Mouse (Mus musculus) retina, embryonic 14.5 days (tissue): ENCODE measurements around the gene Usp50.
A peak's percentile ranks its signal among the peaks of the same experiment; 100 is the strongest.

ENCODE experiments used
- DNase-seq: peaks from one replicate; pipeline ENCODE4 v3.0.0-alpha.2; 2015; ENCODE audit warnings: low spot score

Usp50 gene

DNA sequence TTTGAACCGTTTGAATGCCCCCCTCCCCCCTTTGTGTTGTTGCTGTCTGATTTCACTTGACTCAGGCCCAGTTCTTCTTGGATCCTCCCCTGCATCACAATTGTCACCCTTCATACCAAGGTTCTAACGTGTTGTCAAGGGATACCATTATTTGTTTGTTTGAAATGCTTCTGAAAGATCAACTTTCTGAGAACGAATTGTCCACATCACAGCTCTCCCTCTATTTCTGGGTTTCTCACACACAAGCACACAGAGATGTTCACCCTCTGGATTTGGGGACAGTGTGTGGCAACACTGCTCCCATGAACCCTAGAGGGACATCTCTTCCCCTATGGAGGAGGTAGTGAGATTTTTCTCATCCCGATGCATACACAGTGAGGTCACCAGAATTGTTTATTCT lies at the start of gene Usp50:
TSS of gene Usp50 (minus strand) at position 101 of the 400 bp plus-strand sequence.
- DNase-seq, result no peak

- DNase-seq, result no peak
Measured at GRCm38 (mm10) chr2:126817414-126817813, 34.1 kb upstream of the Usp50 start.

DNA sequence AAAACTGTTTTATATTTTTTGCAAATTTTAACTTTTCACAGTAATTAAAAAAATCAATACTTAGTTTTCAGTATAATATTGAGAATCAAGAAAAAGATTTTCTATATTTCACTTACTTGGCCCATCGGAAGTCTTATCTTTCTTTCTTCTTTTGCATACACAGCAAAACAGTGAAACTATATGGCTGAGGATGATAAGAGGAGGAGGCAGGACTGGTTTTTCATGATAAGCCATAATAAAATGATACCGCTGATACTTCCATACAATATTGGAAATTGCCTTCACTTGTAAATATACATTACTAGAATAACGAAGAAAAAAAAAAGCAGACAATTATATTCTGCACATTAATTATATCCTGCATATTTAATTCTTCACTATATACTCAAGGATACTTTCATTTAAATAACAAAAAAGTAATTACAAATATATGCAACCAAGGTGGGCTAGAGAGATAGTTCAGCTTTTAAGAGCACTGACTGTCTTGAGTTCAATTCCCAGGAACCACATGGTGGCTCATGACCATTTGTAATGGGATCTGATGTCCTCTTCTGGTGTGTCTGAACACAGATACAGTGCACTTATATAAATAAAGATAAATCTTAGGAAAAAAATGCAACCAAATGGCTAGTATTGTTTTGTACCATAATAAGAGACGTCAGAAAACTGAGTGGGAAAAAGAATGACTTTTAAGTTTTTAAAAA lies 33.5 kb upstream of the Usp50 start:
- no peak for DNase-seq

GRCm38 (mm10) chr2:126815822-126816221 lies 32.6 kb upstream of the Usp50 start:
- DNase-seq, result no peak

DNA sequence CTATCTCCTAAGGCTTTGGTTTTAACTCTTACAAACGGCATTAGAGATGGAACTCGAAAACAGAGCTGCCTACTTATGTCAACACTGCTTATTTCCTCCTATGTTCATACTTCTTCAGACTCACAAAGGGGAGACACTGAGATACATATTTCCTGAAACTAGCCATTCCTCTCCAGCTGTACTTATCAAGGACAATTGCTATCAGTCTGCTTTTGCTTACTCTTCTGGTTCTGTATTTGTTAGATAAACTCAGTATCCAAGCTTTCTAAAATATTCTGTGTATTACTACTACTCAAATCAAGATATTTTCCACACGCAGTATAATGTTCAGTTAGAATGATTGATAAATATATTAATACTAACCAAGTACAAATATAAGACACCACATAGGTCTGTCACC lies 18.7 kb upstream of the Usp50 start:
- DNase-seq, result no peak

DNA sequence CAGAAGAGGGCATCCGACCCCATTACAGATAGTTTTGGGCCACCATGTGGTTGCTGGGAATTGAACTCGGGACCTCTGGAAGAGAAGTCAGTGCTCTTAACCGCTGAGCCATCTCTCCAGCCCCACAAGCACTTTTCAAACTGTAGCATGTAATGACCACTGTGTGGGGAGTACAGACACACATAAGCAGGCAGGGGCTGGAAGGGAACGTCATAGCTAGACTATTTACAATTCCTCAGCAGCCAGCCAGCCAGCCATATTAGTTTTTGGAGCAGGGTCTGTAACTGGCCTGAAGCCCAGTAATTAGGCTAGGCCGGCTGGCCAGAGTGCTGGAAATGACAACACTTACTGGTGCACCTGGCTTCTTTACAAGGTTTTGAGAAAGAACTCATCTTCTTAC lies 15.2 kb upstream of the Usp50 start:
- no peak for DNase-seq

DNA sequence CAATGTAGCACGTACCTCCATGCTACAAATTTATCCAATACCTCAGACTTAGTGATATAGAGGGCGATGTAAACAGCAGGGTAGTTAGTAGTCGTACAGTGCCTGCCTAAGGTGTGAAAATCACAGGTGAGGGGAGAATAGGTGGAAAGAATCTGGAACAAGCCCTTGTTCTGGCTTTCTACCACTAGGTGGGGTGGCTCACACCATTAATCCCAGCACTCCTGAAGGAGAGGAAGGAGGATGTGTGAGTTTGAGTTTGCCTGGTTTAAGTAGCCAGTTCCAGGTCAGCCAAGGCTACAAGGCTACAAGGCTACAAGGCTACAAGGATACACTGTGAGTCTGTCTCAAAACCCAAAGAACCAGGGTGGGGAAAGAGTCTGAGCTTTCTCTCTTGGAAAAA lies 12.4 kb upstream of the Usp50 start:
- DNase-seq, result peak; percentile 17

DNA sequence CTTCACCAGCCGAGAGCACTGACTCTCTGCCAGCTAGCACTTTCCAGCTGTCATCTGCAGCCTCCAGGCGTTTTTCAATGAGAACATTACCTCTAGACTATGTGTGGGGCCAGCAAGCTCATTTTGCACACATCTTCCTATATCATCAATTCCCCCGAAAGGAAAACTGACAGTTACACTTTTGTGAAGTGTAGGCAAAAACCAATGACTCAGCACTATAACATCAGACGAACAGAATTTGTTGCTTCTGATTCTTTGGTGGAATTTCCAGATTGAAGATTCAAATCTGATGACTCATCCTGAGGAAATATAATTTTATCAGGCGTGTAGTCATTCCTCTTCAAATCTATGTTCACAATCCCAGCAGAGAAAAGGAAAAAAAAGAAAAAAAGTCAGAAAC lies 9.3 kb upstream of the Usp50 start:
- no peak for DNase-seq

- DNase-seq, result no peak
Measured at GRCm38 (mm10) chr2:126787721-126788342, 4.6 kb upstream of the Usp50 start.

- no peak for DNase-seq
Measured at GRCm38 (mm10) chr2:126782433-126782832, 837 bp downstream of the Usp50 start.

GRCm38 (mm10) chr2:126781478-126781877 lies 1.8 kb downstream of the Usp50 start:
- DNase-seq, result no peak

- no peak for DNase-seq
Measured at GRCm38 (mm10) chr2:126780286-126780685, 3.0 kb downstream of the Usp50 start.

GRCm38 (mm10) chr2:126778806-126779205 lies 4.5 kb downstream of the Usp50 start:
- DNase-seq, result no peak

GRCm38 (mm10) chr2:126776416-126776815 lies 6.9 kb downstream of the Usp50 start:
- no peak for DNase-seq

DNA sequence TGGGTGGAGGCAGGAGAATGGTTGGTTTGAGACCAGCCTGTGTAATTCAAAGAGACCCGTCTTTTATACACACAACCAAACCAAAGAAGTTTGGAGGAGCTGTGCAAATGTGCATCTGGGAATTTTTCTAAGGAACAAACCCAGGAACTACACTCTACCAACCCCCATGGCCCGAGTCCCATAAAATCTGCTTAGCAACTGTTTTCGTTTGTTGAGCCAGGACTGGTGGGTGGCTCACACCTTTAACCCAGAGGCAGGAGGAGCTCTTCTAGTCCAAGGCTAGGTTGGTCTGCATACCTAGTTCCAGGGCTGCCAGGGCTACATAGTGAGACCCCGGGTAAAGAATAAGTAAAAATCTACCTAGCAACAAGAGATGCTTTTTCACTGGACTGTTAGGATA lies 7.3 kb downstream of the Usp50 start:
- DNase-seq, result no peak

GRCm38 (mm10) chr2:126772217-126772616 lies 11.1 kb downstream of the Usp50 start:
- no peak for DNase-seq

DNA sequence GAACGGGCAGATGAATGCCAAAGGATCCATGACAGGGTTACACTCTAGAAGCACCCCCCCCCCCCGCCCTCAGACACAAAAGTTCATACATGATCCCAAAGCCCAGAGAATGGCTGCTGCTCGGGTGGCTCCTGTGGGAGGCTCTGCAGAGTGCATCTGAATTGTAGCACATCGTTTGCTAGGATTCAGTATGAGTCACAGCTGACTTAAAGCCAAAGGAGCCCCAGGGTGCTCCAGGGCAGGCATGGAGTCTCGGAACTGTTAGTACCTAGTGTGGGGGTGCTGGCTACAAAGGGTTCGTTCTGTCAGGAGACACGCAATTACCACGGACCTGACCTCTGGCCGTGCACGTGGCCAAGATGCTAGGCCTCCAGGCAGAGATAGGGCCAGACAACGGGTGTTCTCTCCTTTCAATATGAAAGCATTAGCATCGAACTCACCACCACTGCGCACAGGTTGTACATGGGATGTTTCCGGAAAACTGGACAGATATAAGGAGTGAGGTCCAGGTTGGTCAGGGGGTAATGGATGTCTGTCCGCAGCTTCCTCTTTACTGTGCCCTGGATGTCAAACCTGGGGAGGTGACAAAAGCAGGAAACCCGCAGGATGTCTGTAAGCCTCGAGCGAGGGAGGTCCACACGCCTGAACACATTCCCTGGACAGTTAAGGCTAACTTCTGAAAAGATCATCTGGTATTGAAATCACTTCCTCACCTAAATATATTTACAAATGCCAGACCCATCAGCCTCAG lies 13.7 kb downstream of the Usp50 start:
- no peak for DNase-seq

- DNase-seq, result no peak
Measured at GRCm38 (mm10) chr2:126768194-126768593, 15.1 kb downstream of the Usp50 start.

DNA sequence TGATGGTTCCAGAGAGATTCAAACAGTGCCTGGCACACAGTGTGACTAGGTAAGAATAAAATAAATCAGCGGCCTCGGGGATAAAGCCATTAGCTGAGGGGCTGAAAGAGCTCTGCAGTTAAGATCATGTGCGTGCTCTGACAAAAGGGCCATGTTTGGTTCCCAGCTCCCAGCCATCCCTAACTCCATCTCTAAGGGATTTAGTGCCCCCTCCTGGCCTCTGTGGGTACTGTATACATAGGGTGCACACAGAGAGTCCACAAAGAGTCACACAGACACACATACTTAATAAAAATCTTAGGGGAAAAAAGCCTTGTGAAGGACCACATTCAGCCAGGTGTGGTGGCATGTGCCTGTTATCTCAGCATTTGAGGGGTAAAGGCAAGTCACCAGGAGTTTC lies 15.7 kb downstream of the Usp50 start:
- no peak for DNase-seq

DNA sequence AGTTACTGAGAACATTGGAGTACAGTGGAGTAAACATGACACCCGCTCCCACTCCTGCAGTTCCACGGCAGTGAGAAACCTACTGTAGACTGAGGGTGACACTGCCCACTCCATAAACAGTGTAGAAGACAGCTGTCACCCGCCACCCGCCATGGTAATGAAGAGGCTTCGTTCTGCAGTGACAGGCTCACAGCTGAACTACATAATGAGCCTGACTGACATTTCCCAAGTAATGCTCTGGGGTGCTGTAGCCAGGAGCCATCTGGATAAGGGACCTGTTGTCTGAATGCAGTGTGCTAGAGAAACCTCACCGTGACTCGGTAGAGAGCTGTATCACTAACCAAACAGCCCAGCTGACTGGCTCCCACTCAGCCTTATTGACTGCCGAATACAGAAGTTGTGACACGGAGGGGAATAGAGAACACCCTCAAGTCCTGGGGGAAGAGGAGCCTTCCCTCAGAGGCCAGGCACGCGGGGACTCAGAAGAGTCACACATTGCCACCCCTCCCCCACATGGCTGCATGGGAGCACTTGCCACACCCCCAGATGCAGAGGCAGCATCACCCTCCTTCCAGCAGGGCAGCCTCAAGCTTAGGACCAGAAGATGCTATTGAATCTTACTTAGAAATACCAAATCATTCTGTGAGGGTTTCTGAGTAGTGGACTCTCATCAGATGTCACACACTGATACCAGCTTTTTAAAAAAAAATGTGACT lies 17.2 kb downstream of the Usp50 start:
- DNase-seq, result peak; percentile 37

DNA sequence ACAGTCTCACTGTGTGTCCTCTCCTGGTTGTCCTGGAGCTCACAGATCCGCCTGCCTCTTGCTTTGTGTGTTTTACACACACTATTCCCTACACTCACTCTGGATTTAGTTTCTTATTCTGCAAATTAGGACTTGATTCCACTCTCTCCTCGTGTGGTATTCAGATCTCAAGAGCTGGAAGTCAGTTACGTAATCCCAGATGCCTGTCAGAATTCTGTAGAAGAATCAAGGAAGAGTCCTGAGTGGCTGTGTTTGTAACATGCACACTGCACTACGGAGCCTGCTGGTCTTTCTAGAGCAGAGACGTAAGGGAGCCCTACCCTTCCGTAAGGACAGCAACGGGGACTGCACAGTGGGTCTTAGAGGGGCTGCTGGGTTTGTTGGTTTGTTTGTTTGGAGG lies 23.9 kb downstream of the Usp50 start:
- no peak for DNase-seq

DNA sequence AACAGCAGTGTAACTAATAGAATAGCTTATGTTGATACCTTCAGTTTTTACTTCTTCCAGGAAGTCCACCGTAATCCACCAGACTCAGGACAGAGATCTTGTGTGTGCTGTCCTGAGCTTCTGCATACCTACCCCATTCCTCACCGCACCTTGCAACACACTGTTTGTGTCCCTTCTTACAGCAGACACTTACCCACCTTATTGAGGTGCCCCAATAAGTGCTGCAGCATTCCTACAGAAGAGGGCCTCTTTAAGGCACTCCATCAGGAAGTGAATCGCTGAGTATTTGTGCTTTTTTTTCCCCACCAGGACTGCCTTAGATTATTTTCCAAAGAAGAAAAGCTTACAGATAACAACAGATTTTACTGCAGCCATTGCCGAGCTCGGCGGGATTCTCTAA lies 27.6 kb downstream of the Usp50 start:
- DNase-seq, result no peak

GRCm38 (mm10) chr2:126743389-126743788 lies 39.9 kb downstream of the Usp50 start:
- no peak for DNase-seq
